Mouse (Mus musculus): ENCODE results near the gene Olfm2. TPM values are rescaled to one million over a fixed set of nuclear protein-coding genes. Genes with fewer than 3 reads are reported as not detected.

Olfm2 gene
- polyA plus RNA-seq, 1 experiment from 2014 or later = 35.2 TPM

- no peak overlapping the region for H3K9ac ChIP-seq
- no peak overlapping the region for H3K4me2 ChIP-seq
- H3K36me3 ChIP-seq (replicated peaks) = no peaks in the 10 kb centered on the region
- no peak overlapping the region for H3K27ac ChIP-seq
- no peak for ATAC-seq (ENCODE audit: low FRiP score)
- H3K27me3 ChIP-seq = no peaks in the 10 kb centered on the region
- H3K9me3 ChIP-seq = no peaks in the 10 kb centered on the region
- H3K4me3 ChIP-seq (replicated peaks) = no peak overlapping the region
- WGBS = 90% methylated on average over 6 of the region's 6 CpGs
- H3K4me1 ChIP-seq = peaks cover 12% of the 10 kb centered on the region; the same call in 1 of the 2 replicates
Measured at GRCm38 (mm10) chr9:20758896-20759295, 12.7 kb upstream of the Olfm2 start.

GRCm38 (mm10) chr9:20758243-20758642, 12.1 kb upstream of the Olfm2 start:
- ATAC-seq (ENCODE audit: low FRiP score) = no peak
- Histone ChIP-seq H3K4me3 (replicated peaks) (no peak overlapping the region), H3K4me1 (peaks cover 12% of the 10 kb centered on the region; the same call in 1 of the 2 replicates), H3K27ac (no peak overlapping the region), H3K9me3 (no peaks in the 10 kb centered on the region), H3K27me3 (no peaks in the 10 kb centered on the region), H3K4me2 (no peak overlapping the region), H3K36me3 (replicated peaks) (no peaks in the 10 kb centered on the region), H3K9ac (no peak overlapping the region)
- WGBS = 78% methylated on average over 2 of the region's 2 CpGs

- Histone ChIP-seq H3K4me2 (no peak overlapping the region), H3K4me3 (replicated peaks) (no peak overlapping the region), H3K36me3 (replicated peaks) (no peaks in the 10 kb centered on the region), H3K4me1 (peaks cover 6% of the 10 kb centered on the region; the same call in 1 of the 2 replicates), H3K9me3 (no peaks in the 10 kb centered on the region), H3K9ac (no peak overlapping the region), H3K27ac (no peak overlapping the region), H3K27me3 (no peaks in the 10 kb centered on the region)
- WGBS = 62% methylated on average over 6 of the region's 6 CpGs
- no peak; the same call in 1 of the 2 replicates for ATAC-seq (ENCODE audit: low FRiP score)
Measured at GRCm38 (mm10) chr9:20757087-20757955, 11.2 kb upstream of the Olfm2 start.

- no peak overlapping the region for H3K4me3 ChIP-seq (replicated peaks)
- 84% methylated on average over 4 of the region's 4 CpGs for WGBS
- H3K36me3 ChIP-seq (replicated peaks) = no peaks in the 10 kb centered on the region
- no peak overlapping the region for H3K27ac ChIP-seq
- no peak overlapping the region for H3K4me2 ChIP-seq
- H3K9me3 ChIP-seq = no peaks in the 10 kb centered on the region
- no peaks in the 10 kb centered on the region for H3K4me1 ChIP-seq
- no peaks in the 10 kb centered on the region for H3K27me3 ChIP-seq
- ATAC-seq (ENCODE audit: low FRiP score) = no peak
- no peak overlapping the region for H3K9ac ChIP-seq
Measured at GRCm38 (mm10) chr9:20756081-20756700, 10.0 kb upstream of the Olfm2 start.

- no peak for ATAC-seq (ENCODE audit: low FRiP score)
Measured at GRCm38 (mm10) chr9:20754335-20754734, 8.2 kb upstream of the Olfm2 start.

GRCm38 (mm10) chr9:20751477-20752029, 5.4 kb upstream of the Olfm2 start:
- Histone ChIP-seq H3K36me3 (replicated peaks) (no peaks in the 10 kb centered on the region), H3K4me1 (peaks cover 16% of the 10 kb centered on the region), H3K9me3 (no peaks in the 10 kb centered on the region), H3K4me3 (replicated peaks) (no peak overlapping the region), H3K27ac (no peak overlapping the region), H3K4me2 (no peak overlapping the region), H3K9ac (no peak overlapping the region), H3K27me3 (no peaks in the 10 kb centered on the region)
- peak; percentile 53; the same call in 1 of the 2 replicates for ATAC-seq (ENCODE audit: low FRiP score)
- WGBS = 59% methylated on average over 6 of the region's 6 CpGs

More at GRCm38 (mm10) chr9:20754335-20754734, 8.2 kb upstream of the Olfm2 start:
- no peak overlapping the region for H3K27ac ChIP-seq
- no peak overlapping the region for H3K4me3 ChIP-seq (replicated peaks)
- no peak overlapping the region for H3K4me2 ChIP-seq
- H3K36me3 ChIP-seq (replicated peaks) = no peaks in the 10 kb centered on the region
- 88% methylated on average over 2 of the region's 2 CpGs for WGBS
- no peaks in the 10 kb centered on the region for H3K9me3 ChIP-seq
- H3K27me3 ChIP-seq = no peaks in the 10 kb centered on the region
- H3K9ac ChIP-seq = no peak overlapping the region
- H3K4me1 ChIP-seq = no peaks in the 10 kb centered on the region

GRCm38 (mm10) chr9:20749213-20749612, 3.1 kb upstream of the Olfm2 start:
- WGBS = 81% methylated on average over 5 of the region's 5 CpGs
- no peak overlapping the region for H3K9ac ChIP-seq
- no peaks in the 10 kb centered on the region for H3K36me3 ChIP-seq (replicated peaks)
- peaks cover 21% of the 10 kb centered on the region for H3K27me3 ChIP-seq
- no peak overlapping the region for H3K4me2 ChIP-seq
- H3K4me1 ChIP-seq = peaks cover 35% of the 10 kb centered on the region
- ATAC-seq (ENCODE audit: low FRiP score) = no peak
- no peak overlapping the region for H3K4me3 ChIP-seq (replicated peaks)
- H3K27ac ChIP-seq = no peak overlapping the region
- H3K9me3 ChIP-seq = no peaks in the 10 kb centered on the region

- Histone ChIP-seq H3K4me2 (no peak overlapping the region), H3K4me1 (peaks cover 37% of the 10 kb centered on the region), H3K27me3 (peaks cover 27% of the 10 kb centered on the region), H3K9ac (no peak overlapping the region), H3K36me3 (replicated peaks) (no peaks in the 10 kb centered on the region), H3K9me3 (no peaks in the 10 kb centered on the region), H3K4me3 (replicated peaks) (no peak overlapping the region), H3K27ac (no peak overlapping the region)
- no peak for ATAC-seq (ENCODE audit: low FRiP score)
- 88% methylated on average over 3 of the region's 3 CpGs for WGBS
Measured at GRCm38 (mm10) chr9:20748540-20748939, 2.4 kb upstream of the Olfm2 start.

- no peaks in the 10 kb centered on the region for H3K36me3 ChIP-seq (replicated peaks)
- no peak overlapping the region for H3K4me3 ChIP-seq (replicated peaks)
- H3K4me2 ChIP-seq = peak overlapping the region; percentile 2; the same call in 1 of the 2 replicates
- peaks cover 34% of the 10 kb centered on the region for H3K27me3 ChIP-seq
- 11% methylated on average over 3 of the region's 3 CpGs for WGBS
- H3K9me3 ChIP-seq = no peaks in the 10 kb centered on the region
- peak overlapping the region; percentile 59; the same call in 1 of the 2 replicates for H3K27ac ChIP-seq
- ATAC-seq (ENCODE audit: low FRiP score) = no peak
- H3K4me1 ChIP-seq = peaks cover 37% of the 10 kb centered on the region
- no peak overlapping the region for H3K9ac ChIP-seq
Measured at GRCm38 (mm10) chr9:20747682-20748081, 1.5 kb upstream of the Olfm2 start.

GRCm38 (mm10) chr9:20745129-20745966, 801 bp downstream of the Olfm2 start:
- Histone ChIP-seq H3K4me1 (peaks cover 41% of the 10 kb centered on the region), H3K27me3 (peaks cover 39% of the 10 kb centered on the region), H3K36me3 (replicated peaks) (no peaks in the 10 kb centered on the region), H3K4me3 (replicated peaks) (peak overlapping the region; percentile 59), H3K27ac (no peak overlapping the region), H3K9ac (peak overlapping the region; percentile 73), H3K4me2 (peak overlapping the region; percentile 91), H3K9me3 (no peaks in the 10 kb centered on the region)
- ATAC-seq (ENCODE audit: low FRiP score) = peak; percentile 5
- WGBS = 6% methylated on average over 17 of the region's 17 CpGs

- Histone ChIP-seq H3K27me3 (peaks cover 46% of the 10 kb centered on the region), H3K36me3 (replicated peaks) (no peaks in the 10 kb centered on the region), H3K4me3 (replicated peaks) (peak overlapping the region; percentile 7; the same call in 1 of the 2 replicates), H3K9ac (no peak overlapping the region), H3K9me3 (no peaks in the 10 kb centered on the region), H3K4me1 (peaks cover 41% of the 10 kb centered on the region), H3K4me2 (peak overlapping the region; percentile 91; the same call in 1 of the 2 replicates), H3K27ac (no peak overlapping the region)
- 7% methylated on average over 22 of the region's 22 CpGs for WGBS
- ATAC-seq (ENCODE audit: low FRiP score) = no peak
Measured at GRCm38 (mm10) chr9:20743946-20744738, 2.0 kb downstream of the Olfm2 start.
